Mouse (Mus musculus) embryonic facial prominence, embryonic 14.5 days (tissue): ENCODE measurements at regions not wholly inside any gene's neighbourhood (a gene's known extent, or its start where the extent isn't known, plus 50 kb on each side); places are given as distances from the start of the nearest gene placed in this dataset.

Experiments used
- ATAC-seq: fragments of 200-750 bp; cut with Nextera tagmentation; 2 replicates; pipeline ENCODE4 v1.8.0; 2017; ENCODE audit warnings: low read depth, moderate number of reproducible peaks, moderate TSS enrichment
- DNase-seq: peaks from one replicate; pipeline ENCODE4 v3.0.0-alpha.2; 2015; ENCODE audit warnings: low spot score
- H3K27ac ChIP-seq: fragments of 300-500 bp; sonication (generic); replicated peaks from 2 replicates; pipeline ENCODE4 v1.5.1; 2014; ENCODE audit warnings: low read depth, mild to moderate bottlenecking, low read length, moderate library complexity
- H3K27me3 ChIP-seq: fragments of 300-500 bp; sonication (generic); replicated peaks from 2 replicates; pipeline ENCODE4 v1.6.1; 2014; ENCODE audit warnings: low read length; ENCODE audit not compliant: control insufficient read depth, insufficient read depth
- H3K36me3 ChIP-seq: fragments of 300-500 bp; sonication (generic); 2 replicates; pipeline ENCODE4 v1.6.1; 2014; ENCODE audit warnings: low read length, mixed read lengths; ENCODE audit not compliant: control insufficient read depth, insufficient read depth
- H3K4me1 ChIP-seq: fragments of 300-500 bp; sonication (generic); 2 replicates; pipeline ENCODE4 v1.6.1; 2014; ENCODE audit warnings: antibody characterized with exemption, low read length; ENCODE audit not compliant: control insufficient read depth, insufficient read depth
- H3K4me2 ChIP-seq: fragments of 300-500 bp; sonication (generic); 2 replicates; pipeline ENCODE4 v1.6.1; 2014; ENCODE audit warnings: low read depth, mild to moderate bottlenecking, low read length, moderate library complexity, mixed read lengths
- H3K4me3 ChIP-seq: fragments of 300-500 bp; sonication (generic); 2 replicates; pipeline ENCODE4 v1.5.1; 2014; ENCODE audit warnings: low read depth, mild to moderate bottlenecking, low read length
- H3K9ac ChIP-seq: fragments of 300-500 bp; sonication (generic); 2 replicates; pipeline ENCODE4 v1.6.1; 2014; ENCODE audit warnings: low read depth, mild to moderate bottlenecking, low read length, moderate library complexity, mixed read lengths
- H3K9me3 ChIP-seq: fragments of 300-500 bp; sonication (generic); 2 replicates; pipeline ENCODE4 v1.6.1; 2016; ENCODE audit warnings: low read length; ENCODE audit not compliant: control insufficient read depth
- WGBS: fragments of 180-500 bp; shearing (Covaris S2); extraction: QIAGEN DNeasy Blood & Tissue Kit; methylation state at CpG from one replicate; pipeline ENCODE4 v1.1.7; 2014; 5-methylcytosine and 5-hydroxymethylcytosine counted together

DNA sequence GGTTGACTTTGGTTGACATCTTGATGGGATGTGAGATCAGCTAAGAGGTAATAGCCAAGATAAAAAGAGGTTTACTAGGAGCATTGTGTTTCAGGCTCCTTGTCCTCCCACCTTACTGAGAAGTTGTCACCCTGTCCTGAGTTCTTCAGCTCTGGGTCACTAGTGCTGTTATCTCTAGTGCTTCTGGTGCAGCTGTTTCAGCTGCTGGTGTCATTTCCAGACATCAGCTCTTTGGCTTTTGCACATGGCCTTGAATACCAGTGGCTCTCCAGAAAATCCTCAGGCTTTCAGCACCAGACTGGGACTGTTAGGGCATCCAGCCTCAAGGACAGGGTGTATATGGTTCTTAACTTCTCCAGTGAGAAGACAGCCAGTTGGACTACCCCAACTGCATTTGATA, 697.9 kb upstream of the Ncam2 start:
- H3K36me3 ChIP-seq, result no peaks in the 10 kb centered on the region

DNA sequence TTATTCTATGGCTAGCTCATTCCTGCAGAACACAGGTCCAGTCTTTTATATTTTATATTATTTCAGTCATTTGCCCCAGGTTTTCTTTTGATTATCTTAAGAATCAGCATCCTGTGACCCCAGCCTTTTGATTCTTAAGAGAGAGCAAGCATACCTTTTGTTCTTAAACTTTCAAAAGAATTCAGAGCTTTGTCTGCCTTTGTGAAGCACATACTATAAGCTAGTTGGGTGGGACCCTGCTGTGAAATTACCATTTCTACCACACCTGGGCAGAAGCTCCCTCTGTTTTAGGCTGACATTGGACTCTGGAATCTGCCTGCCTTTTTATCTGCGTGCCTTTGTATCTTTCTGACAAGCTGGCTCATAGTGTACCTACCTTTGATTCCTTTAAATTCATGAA, 697.2 kb upstream of the Ncam2 start:
- no peak overlapping the region for H3K4me2 ChIP-seq
- no peak for ATAC-seq
- H3K9me3 ChIP-seq, result no peaks in the 10 kb centered on the region
- no peak overlapping the region for H3K4me3 ChIP-seq
- H3K36me3 ChIP-seq, result no peaks in the 10 kb centered on the region
- WGBS, result 52% methylated on average over 1 of the region's 1 CpGs
- no peak for DNase-seq
- no peaks in the 10 kb centered on the region for H3K27me3 ChIP-seq
- H3K9ac ChIP-seq, result no peak overlapping the region
- H3K4me1 ChIP-seq, result no peaks in the 10 kb centered on the region
- H3K27ac ChIP-seq, result no peak overlapping the region

More for the DNA sequence above, 697.9 kb upstream of the Ncam2 start:
- Histone ChIP-seq H3K9ac (no peak overlapping the region), H3K4me2 (no peak overlapping the region), H3K9me3 (no peaks in the 10 kb centered on the region), H3K4me1 (no peaks in the 10 kb centered on the region), H3K27me3 (no peaks in the 10 kb centered on the region), H3K27ac (no peak overlapping the region), H3K4me3 (no peak overlapping the region)
- ATAC-seq (no peak), DNase-seq (no peak)

DNA sequence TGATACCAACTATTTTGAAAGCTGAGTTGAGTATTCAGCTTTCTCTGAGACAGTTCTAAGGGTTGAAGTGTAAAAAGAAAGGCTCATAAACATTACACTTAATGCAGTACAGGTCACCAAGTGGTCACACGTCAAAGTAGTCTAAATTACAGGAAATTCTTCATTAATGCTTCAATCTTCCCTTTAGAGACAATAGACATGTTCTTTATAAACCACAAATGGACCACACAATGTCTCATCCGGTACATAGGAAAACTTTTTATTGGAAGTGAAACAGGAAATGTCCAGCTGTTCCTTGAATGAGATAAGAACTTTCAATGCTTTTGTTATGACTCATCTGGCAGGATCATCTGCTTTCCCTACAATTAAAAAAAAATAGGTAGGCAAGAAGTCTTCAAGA, 687.8 kb upstream of the Ncam2 start:
- ATAC-seq (no peak), DNase-seq (peak; percentile 5)
- Histone ChIP-seq H3K9ac (no peak overlapping the region), H3K4me2 (no peak overlapping the region), H3K9me3 (no peaks in the 10 kb centered on the region), H3K27ac (no peak overlapping the region), H3K4me1 (no peaks in the 10 kb centered on the region), H3K36me3 (no peaks in the 10 kb centered on the region), H3K27me3 (no peaks in the 10 kb centered on the region), H3K4me3 (no peak overlapping the region)
- 37% methylated on average over 2 of the region's 2 CpGs for WGBS

DNA sequence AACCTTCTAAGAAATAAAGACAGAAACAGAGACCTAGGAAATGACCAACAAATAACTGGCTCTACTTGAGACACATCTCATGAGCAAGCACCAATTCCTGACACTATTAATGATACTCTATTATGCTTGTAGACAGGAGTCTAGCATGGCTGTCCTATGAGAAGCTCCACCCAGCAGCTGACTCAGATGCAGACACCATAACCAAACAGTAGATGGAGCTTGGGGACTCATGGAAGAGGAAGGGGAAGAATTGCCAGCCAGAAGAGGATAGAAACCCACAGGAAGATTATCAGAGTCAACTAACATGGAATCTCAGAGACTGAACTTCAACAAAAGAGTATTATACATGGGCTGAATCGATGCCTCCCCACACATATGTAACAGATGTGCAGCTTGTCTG, 662.5 kb upstream of the Ncam2 start:
- WGBS, result 64% methylated on average over 1 of the region's 1 CpGs
- DNase-seq, result peak; percentile 4

GRCm38 (mm10) chr16:80546598-80546997, 653.9 kb upstream of the Ncam2 start:
- H3K4me2 ChIP-seq, result no peak overlapping the region
- no peak for DNase-seq
- H3K27ac ChIP-seq, result no peak overlapping the region
- no peaks in the 10 kb centered on the region for H3K9me3 ChIP-seq
- no peak overlapping the region for H3K4me3 ChIP-seq
- no peaks in the 10 kb centered on the region for H3K36me3 ChIP-seq
- no peak for ATAC-seq
- no peak overlapping the region for H3K9ac ChIP-seq
- H3K4me1 ChIP-seq, result no peaks in the 10 kb centered on the region
- H3K27me3 ChIP-seq, result no peaks in the 10 kb centered on the region

More for the DNA sequence above, 662.5 kb upstream of the Ncam2 start:
- Histone ChIP-seq H3K36me3 (no peaks in the 10 kb centered on the region), H3K9ac (no peak overlapping the region), H3K27ac (no peak overlapping the region), H3K4me1 (no peaks in the 10 kb centered on the region), H3K4me2 (no peak overlapping the region), H3K27me3 (no peaks in the 10 kb centered on the region), H3K9me3 (no peaks in the 10 kb centered on the region), H3K4me3 (no peak overlapping the region)
- no peak for ATAC-seq

GRCm38 (mm10) chr16:80567120-80567519, 633.4 kb upstream of the Ncam2 start:
- H3K27me3 ChIP-seq, result no peaks in the 10 kb centered on the region
- H3K9me3 ChIP-seq, result no peaks in the 10 kb centered on the region
- no peak for DNase-seq
- H3K4me2 ChIP-seq, result no peak overlapping the region
- no peak overlapping the region for H3K4me3 ChIP-seq
- 89% methylated on average over 3 of the region's 3 CpGs for WGBS
- H3K4me1 ChIP-seq, result no peaks in the 10 kb centered on the region
- no peak overlapping the region for H3K9ac ChIP-seq
- no peaks in the 10 kb centered on the region for H3K36me3 ChIP-seq
- no peak overlapping the region for H3K27ac ChIP-seq
- no peak for ATAC-seq

DNA sequence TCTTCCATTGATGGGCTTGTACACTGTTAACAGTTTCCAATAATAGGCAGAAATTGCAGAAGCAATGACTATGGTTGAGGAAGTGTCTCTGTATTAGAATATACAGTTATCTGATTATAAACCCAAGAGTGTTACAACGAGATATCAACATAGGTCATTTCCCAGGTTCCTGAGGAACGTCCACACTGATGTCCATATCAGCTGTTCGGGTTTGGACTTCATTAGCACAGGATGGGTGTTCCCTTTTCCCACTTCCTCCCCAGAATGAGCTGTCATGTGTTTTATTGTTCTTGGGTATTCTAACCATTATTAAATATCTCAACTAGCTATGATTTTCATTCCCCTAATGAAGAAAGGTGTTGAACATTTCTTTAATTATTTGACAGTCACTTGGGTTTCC, 613.2 kb upstream of the Ncam2 start:
- H3K4me1 ChIP-seq, result no peaks in the 10 kb centered on the region
- H3K27ac ChIP-seq, result no peak overlapping the region
- H3K4me2 ChIP-seq, result no peak overlapping the region
- ATAC-seq (no peak), DNase-seq (no peak)
- 73% methylated on average over 3 of the region's 3 CpGs for WGBS
- H3K9me3 ChIP-seq, result no peaks in the 10 kb centered on the region
- no peaks in the 10 kb centered on the region for H3K27me3 ChIP-seq
- H3K9ac ChIP-seq, result no peak overlapping the region
- no peaks in the 10 kb centered on the region for H3K36me3 ChIP-seq
- no peak overlapping the region for H3K4me3 ChIP-seq

DNA sequence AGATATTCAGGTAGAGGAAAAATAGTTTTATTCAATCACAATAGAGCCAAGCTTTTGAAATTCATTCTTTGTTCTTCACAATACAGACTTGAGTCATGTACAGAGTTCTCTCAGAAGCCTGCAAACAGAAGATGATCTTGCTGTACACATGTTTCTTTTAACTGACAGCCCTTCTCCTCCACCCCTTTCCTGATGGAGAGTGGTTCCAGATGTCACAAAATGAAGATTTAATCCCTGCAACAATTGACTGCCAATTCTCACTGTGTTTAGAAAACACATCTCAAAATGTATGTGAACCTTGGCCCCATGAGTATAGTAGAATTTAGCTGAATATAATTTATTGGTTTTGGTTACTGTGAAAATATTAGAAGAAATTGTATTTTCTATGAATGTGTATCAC, 596.6 kb upstream of the Ncam2 start:
- DNase-seq (peak; percentile 69), ATAC-seq (no peak)
- H3K4me3 ChIP-seq, result no peak overlapping the region
- H3K9me3 ChIP-seq, result no peaks in the 10 kb centered on the region
- H3K27ac ChIP-seq, result no peak overlapping the region
- H3K27me3 ChIP-seq, result no peaks in the 10 kb centered on the region
- H3K9ac ChIP-seq, result no peak overlapping the region
- no peak overlapping the region for H3K4me2 ChIP-seq
- no peaks in the 10 kb centered on the region for H3K36me3 ChIP-seq
- no peaks in the 10 kb centered on the region for H3K4me1 ChIP-seq
